ENCODE assay signal across 19 mouse cellular contexts in the genomic region with DNA sequence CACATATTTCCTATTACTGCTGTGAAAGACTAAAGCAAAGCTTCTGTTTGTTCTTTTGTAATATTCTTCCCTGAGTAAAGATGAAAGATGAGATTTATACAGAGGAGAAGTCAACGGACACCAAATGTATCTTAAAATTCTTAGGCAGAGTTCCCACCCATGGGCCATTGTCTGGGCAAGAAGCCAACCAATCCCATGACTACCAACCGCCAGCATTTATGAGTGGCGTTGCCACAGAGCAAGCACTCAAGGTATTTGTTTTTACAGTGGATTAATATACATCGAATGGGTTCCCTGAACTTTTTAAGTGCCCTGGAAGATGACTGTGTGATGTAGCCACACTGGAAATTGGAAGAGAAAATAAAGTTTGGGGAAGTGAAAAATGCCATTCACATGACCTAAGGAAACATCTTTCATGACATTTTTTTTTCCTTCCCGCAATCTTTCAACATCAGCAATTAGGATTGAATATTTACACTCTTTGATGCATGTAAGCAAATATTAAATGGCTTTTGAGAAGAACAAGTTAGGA.
DNase-seq lines count a peak whose midpoint lies in the region; ATAC-seq and TF ChIP-seq lines count a peak whose summit lies in the region.
"Had no signal": no experiment of that assay in that cellular context is flagged by ENCODE, and none has a peak within 500 bp of the region (broad histone marks: within the 10 kb centered on the region; RNA-seq: fewer than 3 reads in every experiment).

No protein-coding gene starts in this region.

- ATAC-seq in lung, embryonic 16.5 days (ENCODE audit: low read depth): peak; percentile 67
- ATAC-seq in megakaryocyte, adult 5-6 weeks (ENCODE audit: poor library complexity, severe bottlenecking): peak; percentile 47; the same call in 1 of the 2 replicates
- ATAC-seq: intestine, postnatal 0 days had no signal

- peak; percentile 29 to 33 for DNase-seq in cerebellum, postnatal 14 days
- no peak for DNase-seq in cerebellum, adult 11 months
- no peak for DNase-seq in lung, adult 2 months
- peak; percentile 67 for DNase-seq in Muller cell, postnatal 12 days (ENCODE audit: inconsistent ontology term)
- DNase-seq in gastrocnemius, postnatal 25 days: no peak
- DNase-seq: B cell, adult 2 months; cerebellum, adult 8-10 months; gastrocnemius, adult 2 months; heart, adult 2 months; heart, postnatal 36 days; kidney, postnatal 4 days; thymus, postnatal 14 days had no signal

- no peaks in the 10 kb centered on the region for H3K36me3 ChIP-seq in lung, embryonic 16.5 days (ENCODE audit: control insufficient read depth, insufficient read depth, low read length)
- H3K36me3 ChIP-seq: embryonic facial prominence, embryonic 13.5 days; hindbrain, embryonic 15.5 days; kidney, embryonic 15.5 days had no signal

- 24% methylated on average over 5 of the region's 5 CpGs for WGBS in lung, embryonic 16.5 days
- 41% methylated on average over 5 of the region's 5 CpGs for WGBS in lung, adult 2 months

- peaks cover 3% of the 10 kb centered on the region for H3K4me1 ChIP-seq in lung, embryonic 16.5 days (replicated peaks; ENCODE audit: control insufficient read depth, insufficient read depth, low read length)
- H3K4me1 ChIP-seq in lung, adult 2 months (ENCODE audit: control insufficient read depth, insufficient read depth, low read length): no peaks in the 10 kb centered on the region
- H3K4me1 ChIP-seq: kidney, embryonic 15.5 days had no signal

- H3K27me3 ChIP-seq in lung, embryonic 16.5 days (ENCODE audit: control insufficient read depth, insufficient read depth, low read depth, low read length): no peaks in the 10 kb centered on the region
- H3K27me3 ChIP-seq: embryonic facial prominence, embryonic 13.5 days; hindbrain, embryonic 15.5 days; kidney, embryonic 15.5 days had no signal

- no peak overlapping the region for H3K9ac ChIP-seq in lung, embryonic 16.5 days (ENCODE audit: low read length)
- H3K9ac ChIP-seq: embryonic facial prominence, embryonic 13.5 days; hindbrain, embryonic 15.5 days; kidney, embryonic 15.5 days; liver, embryonic 14.5 days had no signal

- no peak for TF ChIP-seq POLR2A in lung, adult 2 months (IDR thresholded peaks at IDR 0.05; ENCODE audit: borderline replicate concordance, extremely low read depth, low read depth, low read length)

- H3K4me3 ChIP-seq in lung, embryonic 16.5 days (ENCODE audit: low read length): no peak overlapping the region
- no peak overlapping the region for H3K4me3 ChIP-seq in lung, adult 2 months (replicated peaks; ENCODE audit: extremely low read depth, low read depth, low read length)
- H3K4me3 ChIP-seq: embryonic facial prominence, embryonic 13.5 days; gastrocnemius, adult 2 months; heart, adult 2 months; hindbrain, embryonic 15.5 days; kidney, embryonic 15.5 days had no signal

- no peaks in the 10 kb centered on the region for H3K9me3 ChIP-seq in lung, embryonic 16.5 days (ENCODE audit: control insufficient read depth, low read length)
- H3K9me3 ChIP-seq: embryonic facial prominence, embryonic 13.5 days; hindbrain, embryonic 15.5 days; kidney, embryonic 15.5 days had no signal

- TF ChIP-seq CTCF in lung, adult 2 months (IDR thresholded peaks at IDR 0.05; ENCODE audit: insufficient read depth, low read length): no peak

- no peak overlapping the region for H3K4me2 ChIP-seq in lung, embryonic 16.5 days (ENCODE audit: low read depth, low read length)
- H3K4me2 ChIP-seq: embryonic facial prominence, embryonic 13.5 days; kidney, embryonic 15.5 days had no signal

- H3K27ac ChIP-seq in lung, embryonic 16.5 days (ENCODE audit: low read length): no peak overlapping the region
- H3K27ac ChIP-seq: embryonic facial prominence, embryonic 13.5 days; gastrocnemius, adult 2 months; heart, adult 2 months; hindbrain, embryonic 15.5 days; kidney, embryonic 15.5 days; liver, embryonic 14.5 days had no signal

Comparison
In these comparisons a context has a peak if more than half of its experiments do, and no peak if none do; other contexts are left out.
1. DNase-seq: peak in cerebellum, postnatal 14 days (2 of 2) and Muller cell, postnatal 12 days (single experiment); none in cerebellum, adult 11 months (single experiment), lung, adult 2 months (single experiment) and gastrocnemius, postnatal 25 days (single experiment).